ENCODE assay signal across 8 mouse cellular contexts in the genomic region with DNA sequence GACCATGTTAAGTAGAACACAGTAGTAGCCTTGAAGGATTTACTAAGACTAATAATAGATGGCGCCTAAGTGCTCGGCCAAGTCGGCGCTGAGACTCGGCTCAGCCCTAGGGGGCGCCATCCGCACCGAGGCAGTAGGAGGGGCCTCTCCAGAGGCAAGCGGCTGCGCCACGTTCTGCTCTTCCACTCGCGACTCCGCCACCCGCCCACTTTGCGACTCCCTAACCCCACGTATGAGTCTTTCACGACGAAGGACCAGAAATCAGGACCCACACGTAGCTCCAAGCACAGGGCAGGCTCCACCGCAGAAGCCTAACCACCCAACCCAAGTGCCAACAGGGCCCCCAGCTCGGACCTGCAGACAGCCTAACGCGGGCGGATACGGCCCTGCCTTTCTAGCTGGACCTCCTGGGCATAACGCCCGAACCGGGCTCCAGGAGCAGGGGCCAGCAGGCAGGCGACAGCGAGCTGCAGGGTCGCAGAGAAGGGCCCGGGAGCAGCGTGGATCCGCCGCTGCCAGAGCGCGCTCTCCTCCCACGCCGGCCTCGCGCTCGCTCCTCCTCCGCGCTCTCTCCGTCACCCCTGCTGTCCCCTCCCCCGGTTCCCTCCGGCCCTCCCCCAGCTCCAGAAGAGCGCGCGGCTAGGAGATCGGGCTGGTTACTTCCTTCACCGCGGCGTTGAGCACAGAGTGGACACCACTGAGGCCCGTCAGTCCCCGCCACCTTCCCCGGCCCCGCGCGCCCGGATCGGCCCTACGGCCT. TPM values are rescaled to one million over a fixed set of nuclear protein-coding genes. Genes with fewer than 3 reads are reported as not detected.
DNase-seq lines count a peak whose midpoint lies in the region; ATAC-seq and TF ChIP-seq lines count a peak whose summit lies in the region.

A gene (plus strand): TSS at position 274 of the 760 bp plus-strand sequence.

- DNase-seq in 3T3-L1 (ENCODE audit: low read depth, low spot score): peak; percentile 89
- peak; percentile 72 to 80 for DNase-seq in adrenal gland, postnatal 4 days (ENCODE audit: low spot score in 2 of 2)
- peak; percentile 94 for DNase-seq in embryonic facial prominence, embryonic 14.5 days (ENCODE audit: low spot score)
- peak; percentile 92 for DNase-seq in heart, adult 8-10 months (ENCODE audit: low spot score)
- peak; percentile 94 for DNase-seq in kidney, adult 9 months
- DNase-seq in limb, embryonic 14.5 days (ENCODE audit: low spot score): peak; percentile 92
- DNase-seq in midbrain, postnatal 0 days (ENCODE audit: low spot score): peak; percentile 94
- peak; percentile 70 to 80 for DNase-seq in spleen, postnatal 14 days (ENCODE audit: low spot score in 2 of 2)

- peak within 1 kb of the TSS; percentile 88 for H3K4me3 ChIP-seq in embryonic facial prominence, embryonic 14.5 days (ENCODE audit: low read depth, low read length)
- H3K4me3 ChIP-seq in limb, embryonic 14.5 days (replicated peaks; ENCODE audit: low read length): peak within 1 kb of the TSS; percentile 95
- H3K4me3 ChIP-seq in midbrain, postnatal 0 days (ENCODE audit: low read depth, low read length): peak within 1 kb of the TSS; percentile 95

- under 1% methylated on average over 32 of the region's 64 CpGs for WGBS in embryonic facial prominence, embryonic 14.5 days
- 1% methylated on average over 57 of the region's 64 CpGs for WGBS in limb, embryonic 14.5 days
- under 1% methylated on average over 56 of the region's 64 CpGs for whole genome bisulfite sequencing in midbrain, postnatal 0 days

- peak within 1 kb of the TSS; percentile 95 for H3K27ac ChIP-seq in embryonic facial prominence, embryonic 14.5 days (replicated peaks; ENCODE audit: low read depth, low read length)
- peak within 1 kb of the TSS; percentile 97 for H3K27ac ChIP-seq in limb, embryonic 14.5 days (replicated peaks; ENCODE audit: low read depth, low read length)
- H3K27ac ChIP-seq in midbrain, postnatal 0 days (ENCODE audit: low read depth, low read length): peak within 1 kb of the TSS; percentile 95

- TF ChIP-seq CTCF in midbrain, postnatal 0 days (IDR thresholded peaks at IDR 0.05): peak; percentile 89

- H3K9ac ChIP-seq in embryonic facial prominence, embryonic 14.5 days (ENCODE audit: low read depth, low read length): peak within 1 kb of the TSS; percentile 98
- peak within 1 kb of the TSS; percentile 98 for H3K9ac ChIP-seq in limb, embryonic 14.5 days (ENCODE audit: low read depth, low read length, severe bottlenecking)
- peak within 1 kb of the TSS; percentile 97 for H3K9ac ChIP-seq in midbrain, postnatal 0 days (replicated peaks; ENCODE audit: low read length, poor library complexity, severe bottlenecking)

- H3K9me3 ChIP-seq in embryonic facial prominence, embryonic 14.5 days (ENCODE audit: control insufficient read depth, low read length): no peaks in the 10 kb centered on the region
- no peaks in the 10 kb centered on the region for H3K9me3 ChIP-seq in limb, embryonic 14.5 days (ENCODE audit: control insufficient read depth, low read length)
- H3K9me3 ChIP-seq in midbrain, postnatal 0 days (ENCODE audit: low read length): no peaks in the 10 kb centered on the region

- peak within 1 kb of the TSS; percentile 83 for H3K4me2 ChIP-seq in embryonic facial prominence, embryonic 14.5 days (ENCODE audit: low read depth, low read length)
- peak within 1 kb of the TSS; percentile 85 for H3K4me2 ChIP-seq in limb, embryonic 14.5 days (replicated peaks; ENCODE audit: low read depth, low read length, severe bottlenecking)
- H3K4me2 ChIP-seq in midbrain, postnatal 0 days (ENCODE audit: low read depth, low read length, poor library complexity, severe bottlenecking): peak within 1 kb of the TSS; percentile 84

- H3K4me1 ChIP-seq in embryonic facial prominence, embryonic 14.5 days (ENCODE audit: control insufficient read depth, insufficient read depth, low read length): peaks cover 21% of the 10 kb centered on the region
- H3K4me1 ChIP-seq in limb, embryonic 14.5 days (ENCODE audit: control insufficient read depth, insufficient read depth, low read length): peaks cover 44% of the 10 kb centered on the region
- peaks cover 19% of the 10 kb centered on the region for H3K4me1 ChIP-seq in midbrain, postnatal 0 days (ENCODE audit: insufficient read depth, low read length)

- H3K36me3 ChIP-seq in embryonic facial prominence, embryonic 14.5 days (ENCODE audit: control insufficient read depth, insufficient read depth, low read length): peaks cover 13% of the 10 kb centered on the region
- H3K36me3 ChIP-seq in limb, embryonic 14.5 days (ENCODE audit: control insufficient read depth, insufficient read depth, low read length): peaks cover 16% of the 10 kb centered on the region
- H3K36me3 ChIP-seq in midbrain, postnatal 0 days (ENCODE audit: insufficient read depth, low read length): no peaks in the 10 kb centered on the region

- ATAC-seq in embryonic facial prominence, embryonic 14.5 days (ENCODE audit: low read depth): peak; percentile 95
- peak; percentile 94 for ATAC-seq in limb, embryonic 14.5 days (ENCODE audit: low FRiP score, low read depth)
- peak; percentile 92 for ATAC-seq in midbrain, postnatal 0 days (ENCODE audit: low FRiP score)

- H3K27me3 ChIP-seq in embryonic facial prominence, embryonic 14.5 days (replicated peaks; ENCODE audit: control insufficient read depth, insufficient read depth, low read length): no peaks in the 10 kb centered on the region
- H3K27me3 ChIP-seq in limb, embryonic 14.5 days (ENCODE audit: control insufficient read depth, insufficient read depth, low read length): no peaks in the 10 kb centered on the region
- H3K27me3 ChIP-seq in midbrain, postnatal 0 days (ENCODE audit: insufficient read depth, low read length): no peaks in the 10 kb centered on the region

- peak; percentile 76; the same call in 1 of the 2 replicates for TF ChIP-seq POLR2A in limb, embryonic 14.5 days (IDR thresholded peaks at IDR 0.05; ENCODE audit: borderline replicate concordance, extremely low read depth, insufficient read depth, insufficient read length)

RNA-seq across cellular contexts. Expression of the gene that starts here (rescaled TPM):
- total RNA-seq in adrenal gland, postnatal 4 days (2021): 10 to 100 TPM; 64.8 to 73.7 TPM
- polyA plus RNA-seq in embryonic facial prominence, embryonic 14.5 days (2014; fragmentation: Nextera tagmentation; extraction: Ambion mirVana): 55.7 and 56.8 TPM in 2 replicates
- total RNA-seq in heart, adult 8-10 months (2022): 10 to 100 TPM; 59.7 to 95.7 (median 76.1) TPM
- 86.2 and 115 TPM in 2 replicates for polyA plus RNA-seq in limb, embryonic 14.5 days (2012; rRNA removed)
- 80.4 and 93.3 TPM in 2 replicates for polyA plus RNA-seq in limb, embryonic 14.5 days (2014; fragmentation: Nextera tagmentation; extraction: Ambion mirVana)
- 19.0 and 21.9 TPM in 2 replicates for total RNA-seq in midbrain, postnatal 0 days (2014; rRNA removed)
- 15.9 and 16.5 TPM in 2 replicates for polyA plus RNA-seq in midbrain, postnatal 0 days (2015; fragmentation: Nextera tagmentation; extraction: Ambion mirVana)

Comparison
In these comparisons a context has a peak if more than half of its experiments do, and no peak if none do; other contexts are left out.
1. Peak in every context shown above with its lines: DNase-seq, ATAC-seq, H3K4me3 ChIP-seq and H3K27ac ChIP-seq.